ENCODE assay signal across 9 mouse cellular contexts in the genomic region with DNA sequence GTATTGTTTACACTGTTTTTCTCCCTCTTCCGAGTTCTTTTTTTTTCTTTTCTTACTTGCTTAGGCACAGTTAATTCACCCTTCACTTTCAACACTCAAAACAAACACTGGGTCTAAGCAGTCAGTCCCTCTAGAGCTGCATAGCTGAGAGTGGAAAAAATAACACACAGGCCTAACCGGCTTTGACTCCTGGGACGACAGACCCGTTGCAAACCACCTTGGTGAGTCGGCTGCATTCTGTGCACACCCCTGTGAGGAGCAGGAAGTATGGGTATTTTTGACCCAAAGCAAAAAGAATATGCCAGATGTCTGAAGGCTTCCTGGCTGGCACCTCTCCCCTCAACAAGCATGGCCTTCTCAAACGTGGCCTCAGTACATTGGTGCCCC.
DNase-seq lines count a peak whose midpoint lies in the region; ATAC-seq and TF ChIP-seq lines count a peak whose summit lies in the region.
"Had no signal": no experiment of that assay in that cellular context is flagged by ENCODE, and none has a peak within 500 bp of the region (broad histone marks: within the 10 kb centered on the region; RNA-seq: fewer than 3 reads in every experiment).

No protein-coding gene starts in this region.

- peaks cover 60% of the 10 kb centered on the region for H3K27me3 ChIP-seq in forebrain, embryonic 12.5 days
- no peaks in the 10 kb centered on the region for H3K27me3 ChIP-seq in lung, embryonic 15.5 days

- peak overlapping the region; percentile 49; the same call in 1 of the 2 replicates for H3K27ac ChIP-seq in layer of hippocampus, adult 2 months
- H3K27ac ChIP-seq in forebrain, embryonic 12.5 days: peak overlapping the region; percentile 65; the same call in 1 of the 2 replicates
- peak overlapping the region; percentile 96 for H3K27ac ChIP-seq in lung, embryonic 15.5 days

- no peak for DNase-seq in layer of hippocampus, adult 2 months (ENCODE audit: low spot score in 2 of 2)
- DNase-seq in layer of hippocampus, adult 8-10 months (ENCODE audit: low spot score in 2 of 2): no peak
- peak; percentile 50 to 58 for DNase-seq in thymus, postnatal 10 days (ENCODE audit: low spot score in 2 of 2)
- no peak for DNase-seq in cerebellum, postnatal 10 days

- H3K4me3 ChIP-seq in layer of hippocampus, adult 2 months: no peak overlapping the region
- no peak overlapping the region for H3K4me3 ChIP-seq in forebrain, embryonic 12.5 days (replicated peaks)
- no peak overlapping the region for H3K4me3 ChIP-seq in lung, embryonic 15.5 days
- H3K4me3 ChIP-seq: myocyte had no signal

- WGBS in forebrain, embryonic 12.5 days: 9% methylated on average over 6 of the region's 6 CpGs
- 5% methylated on average over 6 of the region's 6 CpGs for WGBS in lung, embryonic 15.5 days

- peaks cover 15% of the 10 kb centered on the region for H3K4me1 ChIP-seq in forebrain, embryonic 12.5 days
- peaks cover 36% of the 10 kb centered on the region for H3K4me1 ChIP-seq in lung, embryonic 15.5 days

- ATAC-seq in forebrain, embryonic 12.5 days (ENCODE audit: low FRiP score): no peak
- peak; percentile 62 for ATAC-seq in lung, embryonic 15.5 days (ENCODE audit: borderline replicate concordance, extremely low read depth, low FRiP score, low TSS enrichment)
- no peak for ATAC-seq in erythroblast, adult 5-6 weeks (replicated peaks; ENCODE audit: low FRiP score, poor library complexity, severe bottlenecking)
- no peak for ATAC-seq in megakaryocyte-erythroid progenitor cell, adult 5-6 weeks (replicated peaks; ENCODE audit: low FRiP score, low TSS enrichment, poor library complexity, severe bottlenecking)

- H3K9ac ChIP-seq in forebrain, embryonic 12.5 days: no peak overlapping the region
- peak overlapping the region; percentile 22 for H3K9ac ChIP-seq in lung, embryonic 15.5 days

- H3K9me3 ChIP-seq in forebrain, embryonic 12.5 days: no peaks in the 10 kb centered on the region
- no peaks in the 10 kb centered on the region for H3K9me3 ChIP-seq in lung, embryonic 15.5 days

- no peaks in the 10 kb centered on the region for H3K36me3 ChIP-seq in forebrain, embryonic 12.5 days (replicated peaks)
- H3K36me3 ChIP-seq in lung, embryonic 15.5 days: no peaks in the 10 kb centered on the region

- no peak for TF ChIP-seq CTCF in layer of hippocampus, adult 2 months (conservative IDR thresholded peaks at IDR 0.05)

- no peak overlapping the region for H3K4me2 ChIP-seq in forebrain, embryonic 12.5 days
- H3K4me2 ChIP-seq in lung, embryonic 15.5 days: peak overlapping the region; percentile 39; the same call in 1 of the 2 replicates

Comparison
In these comparisons a context has a peak if more than half of its experiments do, and no peak if none do; other contexts are left out.
1. DNase-seq: peak in thymus, postnatal 10 days (2 of 2); none in layer of hippocampus, adult 2 months (0 of 2), layer of hippocampus, adult 8-10 months (0 of 2) and cerebellum, postnatal 10 days (0 of 2).
2. Peak in every context shown above with its lines, with median percentiles within 50 percentile points of each other: H3K27ac ChIP-seq.